ENCODE assay signal across 8 mouse cellular contexts in the genomic region with DNA sequence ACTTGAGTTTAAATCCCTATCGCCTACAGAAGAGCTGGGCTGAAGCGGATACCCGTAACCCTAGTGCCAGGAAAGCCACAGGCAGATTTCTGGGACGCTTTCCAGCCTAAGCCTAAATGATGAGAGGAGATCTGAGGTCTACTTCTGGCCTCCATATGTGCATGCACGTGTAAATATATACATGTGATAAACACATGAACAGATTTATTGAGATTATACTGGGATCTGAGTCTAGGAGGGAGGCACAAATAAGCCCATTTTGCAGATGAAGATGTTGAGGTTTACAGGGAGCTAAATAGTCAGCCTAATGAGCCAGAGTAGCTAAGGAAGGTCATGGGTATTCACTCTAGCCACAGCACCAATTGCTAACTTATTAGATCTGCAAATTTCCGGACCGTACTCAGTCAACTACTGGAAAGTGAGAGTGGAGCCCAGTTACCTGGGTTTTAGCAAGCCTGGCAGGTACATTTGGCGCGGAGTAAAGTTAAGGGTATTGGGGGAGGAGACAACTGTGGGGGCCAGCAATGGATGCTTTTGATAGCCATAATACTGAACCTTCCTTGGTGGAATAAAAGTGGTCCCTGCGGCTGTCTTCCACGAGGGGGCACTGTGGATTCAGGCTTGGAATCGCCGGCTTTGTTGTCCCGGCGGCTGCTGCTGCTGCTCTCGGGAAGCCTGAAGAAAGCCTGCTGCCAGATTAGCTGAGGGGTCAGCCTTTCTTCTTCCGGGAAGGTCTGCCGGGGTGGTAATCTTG. TPM values are rescaled to one million over a fixed set of nuclear protein-coding genes. Genes with fewer than 3 reads are reported as not detected.
DNase-seq lines count a peak whose midpoint lies in the region; ATAC-seq and TF ChIP-seq lines count a peak whose summit lies in the region.

No protein-coding gene starts in this region.

- H3K27me3 ChIP-seq in heart, embryonic 11.5 days (ENCODE audit: control insufficient read depth, insufficient read depth, low read length): no peaks in the 10 kb centered on the region
- no peaks in the 10 kb centered on the region for H3K27me3 ChIP-seq in kidney, embryonic 14.5 days (ENCODE audit: control insufficient read depth, insufficient read depth, low read length)
- no peaks in the 10 kb centered on the region for H3K27me3 ChIP-seq in limb, embryonic 13.5 days
- H3K27me3 ChIP-seq in midbrain, embryonic 16.5 days (ENCODE audit: control insufficient read depth, insufficient read depth, low read depth, low read length): no peaks in the 10 kb centered on the region

- peaks cover 25% of the 10 kb centered on the region for H3K36me3 ChIP-seq in heart, embryonic 11.5 days (ENCODE audit: control insufficient read depth, insufficient read depth, low read length)
- peaks cover 45% of the 10 kb centered on the region for H3K36me3 ChIP-seq in kidney, embryonic 14.5 days (ENCODE audit: control insufficient read depth, insufficient read depth, low read length)
- peaks cover 44% of the 10 kb centered on the region for H3K36me3 ChIP-seq in limb, embryonic 13.5 days
- peaks cover 17% of the 10 kb centered on the region for H3K36me3 ChIP-seq in midbrain, embryonic 16.5 days (ENCODE audit: control insufficient read depth, insufficient read depth, low read length)

- WGBS in heart, embryonic 11.5 days (ENCODE audit: insufficient replicate concordance): 21% methylated on average over 18 of the region's 18 CpGs
- WGBS in kidney, embryonic 14.5 days: 20% methylated on average over 18 of the region's 18 CpGs
- WGBS in limb, embryonic 13.5 days: 14% methylated on average over 18 of the region's 18 CpGs
- 15% methylated on average over 18 of the region's 18 CpGs for WGBS in midbrain, embryonic 16.5 days

- H3K27ac ChIP-seq in bone marrow macrophage, adult 2 months (ENCODE audit: insufficient read depth, low read depth, low read length): no peak overlapping the region
- no peak overlapping the region for H3K27ac ChIP-seq in embryonic fibroblast, embryonic 13.5 days (ENCODE audit: insufficient read depth, low read length)
- 0 out of 2 replicates have a peak overlapping the region, but pooled peaks have one; percentile 41 for H3K27ac ChIP-seq in heart, embryonic 11.5 days (ENCODE audit: low read depth, low read length)
- peak overlapping the region; percentile 69; the same call in 1 of the 2 replicates for H3K27ac ChIP-seq in kidney, embryonic 14.5 days (ENCODE audit: low read depth, low read length)
- H3K27ac ChIP-seq in limb, embryonic 13.5 days: peak overlapping the region; percentile 63
- peak overlapping the region; percentile 83 for H3K27ac ChIP-seq in midbrain, embryonic 16.5 days (ENCODE audit: low read length)

- peak overlapping the region; percentile 59 for H3K9ac ChIP-seq in heart, embryonic 11.5 days (ENCODE audit: low read depth, low read length)
- H3K9ac ChIP-seq in kidney, embryonic 14.5 days (ENCODE audit: low read depth, low read length): peak overlapping the region; percentile 28
- H3K9ac ChIP-seq in limb, embryonic 13.5 days: peak overlapping the region; percentile 65
- peak overlapping the region; percentile 51 for H3K9ac ChIP-seq in midbrain, embryonic 16.5 days (ENCODE audit: low read depth, low read length)

- no peak for TF ChIP-seq POLR2A in bone marrow macrophage, adult 2 months (IDR thresholded peaks at IDR 0.05; ENCODE audit: borderline replicate concordance, low read depth, low read length)
- peak; percentile 11; the same call in 1 of the 2 replicates for TF ChIP-seq POLR2A in embryonic fibroblast, embryonic 13.5 days (IDR thresholded peaks at IDR 0.05; ENCODE audit: low read depth, low read length)

- TF ChIP-seq CTCF in bone marrow macrophage, adult 2 months (IDR thresholded peaks at IDR 0.05; ENCODE audit: low read depth, low read length): peak; percentile 60
- peak; percentile 53 for TF ChIP-seq CTCF in embryonic fibroblast, embryonic 13.5 days (IDR thresholded peaks at IDR 0.05; ENCODE audit: borderline replicate concordance, insufficient read depth, low read length)

- H3K9me3 ChIP-seq in heart, embryonic 11.5 days (replicated peaks; ENCODE audit: control insufficient read depth, low read length): no peaks in the 10 kb centered on the region
- H3K9me3 ChIP-seq in kidney, embryonic 14.5 days (ENCODE audit: control insufficient read depth, low read length): no peaks in the 10 kb centered on the region
- H3K9me3 ChIP-seq in limb, embryonic 13.5 days: no peaks in the 10 kb centered on the region
- no peaks in the 10 kb centered on the region for H3K9me3 ChIP-seq in midbrain, embryonic 16.5 days (replicated peaks; ENCODE audit: control insufficient read depth, low read length, poor library complexity, severe bottlenecking)

- H3K4me2 ChIP-seq in heart, embryonic 11.5 days: peak overlapping the region; percentile 48
- peak overlapping the region; percentile 31; the same call in 1 of the 2 replicates for H3K4me2 ChIP-seq in kidney, embryonic 14.5 days (replicated peaks; ENCODE audit: low read depth, low read length)
- peak overlapping the region; percentile 52 for H3K4me2 ChIP-seq in limb, embryonic 13.5 days (replicated peaks)
- H3K4me2 ChIP-seq in midbrain, embryonic 16.5 days (ENCODE audit: low read length): peak overlapping the region; percentile 29; the same call in 1 of the 2 replicates

- H3K4me3 ChIP-seq in bone marrow macrophage, adult 2 months (ENCODE audit: insufficient read depth, low read length): no peak overlapping the region
- H3K4me3 ChIP-seq in embryonic fibroblast, embryonic 13.5 days (ENCODE audit: insufficient read depth, low read length): no peak overlapping the region
- no peak overlapping the region for H3K4me3 ChIP-seq in heart, embryonic 11.5 days (ENCODE audit: low read depth, low read length)
- H3K4me3 ChIP-seq in kidney, embryonic 14.5 days (ENCODE audit: low read length): no peak overlapping the region
- H3K4me3 ChIP-seq in limb, embryonic 13.5 days: no peak overlapping the region; the same call in 1 of the 2 replicates
- H3K4me3 ChIP-seq in midbrain, embryonic 16.5 days (ENCODE audit: low read depth, low read length): no peak overlapping the region

- no peaks in the 10 kb centered on the region for H3K4me1 ChIP-seq in bone marrow macrophage, adult 2 months (ENCODE audit: control insufficient read depth, insufficient read depth, low read length)
- 0 out of 2 replicates have a peak, but pooled peaks cover 4% of the 10 kb centered on the region for H3K4me1 ChIP-seq in embryonic fibroblast, embryonic 13.5 days (ENCODE audit: control insufficient read depth, insufficient read depth, low read length)
- peaks cover 5% of the 10 kb centered on the region; the same call in 1 of the 2 replicates for H3K4me1 ChIP-seq in heart, embryonic 11.5 days (ENCODE audit: control insufficient read depth, insufficient read depth, low read length)
- H3K4me1 ChIP-seq in kidney, embryonic 14.5 days (ENCODE audit: control insufficient read depth, insufficient read depth, low read length): peaks cover 7% of the 10 kb centered on the region; the same call in 1 of the 2 replicates
- peaks cover 16% of the 10 kb centered on the region for H3K4me1 ChIP-seq in limb, embryonic 13.5 days
- H3K4me1 ChIP-seq in midbrain, embryonic 16.5 days (ENCODE audit: control insufficient read depth, insufficient read depth, low read length): peaks cover 11% of the 10 kb centered on the region; the same call in 1 of the 2 replicates

- peak; percentile 43 for DNase-seq in A20 (ENCODE audit: low read depth, low spot score)
- DNase-seq in spleen, postnatal 10 days (ENCODE audit: low spot score in 2 of 2): peak; percentile 44 to 78

- ATAC-seq in heart, embryonic 11.5 days (replicated peaks; ENCODE audit: insufficient number of reproducible peaks, low FRiP score, low TSS enrichment): peak; percentile 56; the same call in 1 of the 2 replicates
- peak; percentile 74 for ATAC-seq in kidney, embryonic 14.5 days (ENCODE audit: low FRiP score, low TSS enrichment)
- ATAC-seq in limb, embryonic 13.5 days (ENCODE audit: low FRiP score, low read depth): peak; percentile 51; the same call in 1 of the 2 replicates
- ATAC-seq in midbrain, embryonic 16.5 days: peak; percentile 85

RNA-seq across cellular contexts. Expression of a gene that starts 13.3 kb away (rescaled TPM):
- polyA plus RNA-seq in bone marrow macrophage, adult 2 months (2012; ENCODE audit: insufficient read depth, insufficient read length, missing spikeins): 2,792 and 3,232 TPM in 2 replicates
- polyA plus RNA-seq in embryonic fibroblast, embryonic 13.5 days (2011; ENCODE audit: insufficient read length, low read depth, missing spikeins): 2,821 and 2,984 TPM in 2 replicates
- polyA plus RNA-seq in heart, embryonic 11.5 days (2014; fragmentation: Nextera tagmentation; extraction: Ambion mirVana): 849 and 922 TPM in 2 replicates
- 1,338 and 1,904 TPM in 2 replicates for polyA plus RNA-seq in kidney, embryonic 14.5 days (2014; fragmentation: Nextera tagmentation; extraction: Ambion mirVana)
- polyA plus RNA-seq in limb, embryonic 13.5 days (2015; fragmentation: Nextera tagmentation; extraction: Ambion mirVana): 927 and 945 TPM in 2 replicates
- polyA plus RNA-seq in midbrain, embryonic 16.5 days (2015; fragmentation: Nextera tagmentation; extraction: Ambion mirVana): 498 and 513 TPM in 2 replicates

RNA-seq across cellular contexts. Expression of a gene that starts 13.4 kb away (rescaled TPM):
- 16.5 and 17.5 TPM in 2 replicates for polyA plus RNA-seq in bone marrow macrophage, adult 2 months (2012; ENCODE audit: insufficient read depth, insufficient read length, missing spikeins)
- 17.5 and 17.6 TPM in 2 replicates for polyA plus RNA-seq in embryonic fibroblast, embryonic 13.5 days (2011; ENCODE audit: insufficient read length, low read depth, missing spikeins)
- 12.4 and 13.8 TPM in 2 replicates for polyA plus RNA-seq in heart, embryonic 11.5 days (2014; fragmentation: Nextera tagmentation; extraction: Ambion mirVana)
- polyA plus RNA-seq in kidney, embryonic 14.5 days (2014; fragmentation: Nextera tagmentation; extraction: Ambion mirVana): 17.0 and 18.3 TPM in 2 replicates
- polyA plus RNA-seq in limb, embryonic 13.5 days (2015; fragmentation: Nextera tagmentation; extraction: Ambion mirVana): 20.1 TPM in 2 replicates
- polyA plus RNA-seq in midbrain, embryonic 16.5 days (2015; fragmentation: Nextera tagmentation; extraction: Ambion mirVana): 17.9 and 18.9 TPM in 2 replicates

Comparison
In these comparisons a context has a peak if more than half of its experiments do, and no peak if none do; other contexts are left out.
1. H3K27ac ChIP-seq: peak in heart, embryonic 11.5 days (single experiment), kidney, embryonic 14.5 days (single experiment), limb, embryonic 13.5 days (single experiment) and midbrain, embryonic 16.5 days (single experiment); none in bone marrow macrophage, adult 2 months (single experiment) and embryonic fibroblast, embryonic 13.5 days (single experiment).
2. Peak in every context shown above with its lines, with median percentiles within 50 percentile points of each other: ATAC-seq, H3K4me2 ChIP-seq and H3K9ac ChIP-seq.